Mouse (Mus musculus) cerebellum, postnatal 36 days (tissue): ENCODE results near the gene Gm3045.
A peak's percentile ranks its signal among the peaks of the same experiment; 100 is the strongest.

Experiments used
- DNase-seq, 2 experiments: peaks; one replicate each; pipeline ENCODE4 v3.0.0; 2021 to 2022; ENCODE audit warnings: mixed read lengths in 2 of 2

The Gm3045 gene

DNA sequence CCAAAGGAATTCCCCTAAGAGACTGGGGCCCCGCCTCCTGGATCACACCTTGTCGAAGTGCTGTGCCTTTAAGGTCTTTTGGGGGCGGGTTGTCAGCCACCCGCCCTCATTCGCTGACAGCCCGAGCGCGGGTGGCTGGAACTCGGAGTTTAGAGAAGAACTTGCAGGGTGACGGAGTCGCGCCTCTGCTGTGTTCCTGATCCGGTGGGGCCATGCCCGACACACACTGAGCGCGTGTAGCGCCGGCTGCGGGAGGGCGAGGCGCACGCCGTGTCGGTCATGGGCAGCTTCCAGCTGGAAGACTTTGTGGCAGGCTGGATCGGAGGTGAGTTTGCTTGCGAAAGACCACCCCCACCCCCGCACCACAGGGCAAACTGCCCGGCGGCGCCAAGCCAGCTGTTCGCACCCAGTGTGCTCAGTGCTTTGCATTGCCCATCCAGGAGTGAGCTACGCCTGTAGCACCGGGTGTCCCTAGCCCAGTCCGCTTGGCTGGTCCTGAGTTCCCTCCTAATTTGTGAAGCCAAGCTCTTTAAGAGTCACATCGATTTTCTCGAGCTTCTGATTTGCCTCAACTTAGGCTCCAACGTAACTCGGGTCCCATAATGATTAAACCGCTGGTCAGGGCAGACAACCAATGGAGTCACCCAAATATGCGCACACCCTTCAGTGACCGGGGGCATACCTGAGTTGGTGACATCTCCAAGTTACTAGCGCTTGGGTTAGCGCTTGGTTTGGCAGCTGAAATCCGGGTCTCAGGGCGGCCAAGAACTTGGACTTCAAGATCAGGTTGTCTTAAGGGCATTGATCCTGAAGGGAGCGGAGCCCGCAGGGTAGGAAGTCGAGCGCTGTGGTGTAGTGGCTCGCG is 12.0 kb downstream of the Gm3045 start, which contains the start of gene Slc25a48:
TSS of gene Slc25a48 (plus strand) at position 145 of the 865 bp plus-strand sequence.
- DNase-seq, result no peak

DNA sequence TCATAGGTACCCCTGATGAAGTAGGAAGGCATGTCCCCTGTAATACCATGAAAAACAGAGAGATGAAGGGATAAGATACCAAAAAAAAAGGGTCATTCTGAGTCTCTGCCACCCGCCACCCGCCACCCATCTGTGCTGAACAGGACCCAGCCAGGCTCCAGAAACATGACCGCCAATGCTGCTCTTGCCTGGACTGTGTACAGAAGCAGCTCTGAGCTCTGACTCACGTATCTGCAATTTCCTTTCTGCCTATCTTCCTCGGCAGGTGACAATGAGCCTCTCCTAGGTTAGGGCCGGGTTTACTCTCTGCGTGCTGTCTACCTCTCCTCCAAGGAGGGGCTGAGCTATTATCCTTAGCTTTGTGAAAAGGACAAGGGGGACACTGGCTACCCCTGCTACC is 17.0 kb downstream of the Gm3045 start:
- DNase-seq, result no peak

DNA sequence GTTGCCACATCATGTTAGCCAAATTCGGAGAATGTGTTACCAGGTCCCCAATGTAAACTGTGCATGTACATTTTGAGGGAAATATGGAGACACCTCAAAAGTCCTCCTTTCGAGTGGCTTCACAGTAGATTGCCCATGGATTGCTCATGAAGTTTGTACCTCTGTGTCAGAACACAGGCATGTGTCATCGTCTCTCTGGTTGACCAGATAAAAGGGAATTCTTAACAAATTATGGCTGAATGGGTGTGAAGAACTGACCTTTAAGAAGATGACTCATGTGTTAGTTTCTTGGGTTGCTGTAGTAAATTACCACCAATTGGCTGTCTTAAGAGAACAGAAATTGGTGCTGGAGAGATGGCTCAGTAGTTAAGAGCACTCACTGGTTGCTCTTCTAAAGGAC is 17.7 kb downstream of the Gm3045 start:
- DNase-seq, result no peak

DNA sequence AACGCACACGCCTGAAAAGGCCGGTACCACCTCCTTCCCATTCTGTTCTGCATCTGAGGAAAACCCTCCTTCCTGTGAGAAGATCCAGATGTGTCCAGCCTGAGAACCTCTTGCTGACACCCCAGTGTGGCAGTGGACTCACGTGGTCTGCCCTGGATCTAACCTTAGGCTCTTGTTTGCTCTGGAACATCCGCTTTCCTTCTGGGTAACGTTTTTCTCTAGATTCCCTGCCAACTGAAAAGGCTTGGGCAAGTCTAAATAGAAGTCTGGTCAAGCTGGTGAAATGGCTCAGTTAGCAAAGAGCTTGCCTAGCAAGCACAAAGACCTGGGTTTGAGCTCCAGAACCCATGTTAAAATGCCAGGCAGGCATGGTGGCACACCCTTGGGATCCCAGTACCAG is 18.6 kb downstream of the Gm3045 start:
- no peak for DNase-seq

DNA sequence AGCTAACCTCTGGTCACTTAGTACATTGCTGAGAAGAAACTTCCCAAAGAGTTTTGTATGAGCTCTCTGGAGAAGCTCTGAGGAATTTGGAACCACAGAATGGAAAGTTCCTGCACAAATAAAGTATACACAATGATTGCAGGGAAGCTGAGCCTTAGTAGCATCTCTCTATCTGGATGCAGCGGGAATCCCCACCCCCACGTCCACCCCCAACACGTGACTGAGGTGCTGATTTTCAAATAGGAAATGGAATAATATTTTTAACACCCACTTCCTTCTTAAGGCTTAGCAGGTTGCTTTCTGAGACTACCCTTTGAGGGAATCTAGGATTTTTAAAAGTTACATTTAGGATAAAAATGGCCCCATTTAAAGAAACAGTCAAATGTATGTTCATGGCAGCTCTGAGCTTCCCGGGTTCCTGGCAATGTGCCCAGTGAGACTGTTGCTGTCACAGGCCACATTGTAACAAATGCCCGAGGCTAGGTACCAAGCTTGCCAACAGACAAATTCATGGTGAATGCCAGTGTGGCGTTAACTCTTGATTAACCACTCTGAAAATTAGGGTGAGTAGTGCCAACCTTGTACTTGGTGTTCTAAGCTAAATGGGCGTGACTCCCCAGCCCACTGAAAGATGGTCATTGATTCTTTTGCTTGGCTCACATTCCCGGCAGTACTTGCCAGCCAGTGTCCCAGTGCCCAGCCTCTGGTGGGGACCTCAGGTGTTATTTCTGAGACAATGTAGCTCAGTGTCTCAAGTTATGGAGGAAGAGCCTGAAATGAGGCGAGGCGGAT is 23.0 kb downstream of the Gm3045 start:
- peak; percentile 59 to 62 for DNase-seq

DNA sequence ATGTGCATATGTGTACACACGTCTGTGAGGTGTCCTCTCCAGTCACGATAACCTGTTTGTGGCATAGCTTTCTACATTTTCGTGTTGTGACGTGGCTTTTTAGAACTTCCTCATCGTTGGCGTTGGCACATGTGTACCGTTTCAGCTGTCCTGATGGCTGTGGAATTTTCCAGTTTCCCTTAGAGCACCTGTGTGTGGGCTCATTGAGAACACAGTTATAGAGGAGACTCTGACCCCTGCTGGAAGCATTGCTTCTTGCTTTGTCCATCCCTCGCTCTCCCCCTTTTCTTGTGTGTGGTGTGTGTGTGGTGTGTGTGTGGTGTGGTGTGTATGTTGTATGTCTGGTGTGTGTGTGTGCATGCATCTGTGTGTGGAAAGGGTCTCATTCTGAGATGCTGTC is 23.6 kb downstream of the Gm3045 start:
- no peak for DNase-seq

DNA sequence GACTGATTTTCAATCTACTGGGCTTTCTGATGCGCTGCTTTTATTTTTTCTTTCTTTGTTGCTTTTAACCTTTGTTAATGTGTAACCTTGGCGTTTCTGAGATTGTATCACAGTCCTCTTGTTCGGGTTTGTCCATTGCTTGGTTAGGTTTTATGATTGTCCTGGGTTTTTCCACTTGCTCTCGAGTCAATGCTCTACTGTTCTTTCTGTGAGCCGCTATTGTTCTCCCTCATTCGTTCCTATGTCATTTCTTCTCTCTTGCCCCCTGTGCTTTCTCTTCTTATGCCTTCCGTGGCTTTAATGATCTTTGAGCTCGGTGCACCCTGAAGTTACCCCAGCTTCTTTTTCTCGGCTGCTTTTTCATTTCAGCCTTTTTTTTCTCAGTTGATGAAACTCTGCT is 31.6 kb downstream of the Gm3045 start:
- no peak for DNase-seq

DNA sequence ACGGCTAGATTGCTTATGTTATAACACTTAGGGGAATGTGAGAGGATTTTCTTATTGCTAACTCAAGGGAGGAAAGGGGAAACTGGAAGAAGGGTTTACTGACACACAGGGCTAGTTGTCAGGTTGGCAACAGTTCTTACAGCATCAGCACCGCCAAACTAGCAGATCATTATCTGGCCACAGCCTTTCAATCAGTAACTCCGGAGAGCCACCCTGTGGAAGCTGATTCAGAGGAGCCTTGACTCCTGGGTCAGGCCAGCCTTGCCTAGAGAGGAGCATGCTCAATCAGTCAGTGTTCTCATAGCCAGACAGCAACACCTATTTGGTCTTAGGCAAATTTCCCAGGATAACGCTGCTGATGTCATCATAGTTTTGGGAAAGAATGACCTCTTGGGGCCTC is 35.1 kb downstream of the Gm3045 start:
- DNase-seq, result no peak

DNA sequence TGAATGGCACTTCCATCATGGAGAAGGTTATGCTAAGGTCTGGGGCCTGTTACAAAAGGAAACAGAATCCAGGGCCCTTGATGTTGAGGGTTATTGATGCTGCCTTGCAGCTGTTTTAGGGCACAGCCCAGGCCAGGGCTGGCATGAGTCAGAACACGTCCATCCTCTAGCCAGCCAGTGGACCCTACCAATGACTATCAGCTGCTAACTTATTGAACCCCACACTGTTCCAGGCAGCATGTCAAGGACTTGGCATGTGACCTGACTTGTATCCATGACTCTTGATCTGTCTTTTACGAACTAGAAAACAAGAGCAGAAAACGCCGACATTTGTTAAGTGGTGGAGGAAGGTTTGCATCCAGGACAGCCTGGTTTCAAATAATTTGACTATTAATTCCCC is 36.4 kb downstream of the Gm3045 start:
- DNase-seq, result no peak

DNA sequence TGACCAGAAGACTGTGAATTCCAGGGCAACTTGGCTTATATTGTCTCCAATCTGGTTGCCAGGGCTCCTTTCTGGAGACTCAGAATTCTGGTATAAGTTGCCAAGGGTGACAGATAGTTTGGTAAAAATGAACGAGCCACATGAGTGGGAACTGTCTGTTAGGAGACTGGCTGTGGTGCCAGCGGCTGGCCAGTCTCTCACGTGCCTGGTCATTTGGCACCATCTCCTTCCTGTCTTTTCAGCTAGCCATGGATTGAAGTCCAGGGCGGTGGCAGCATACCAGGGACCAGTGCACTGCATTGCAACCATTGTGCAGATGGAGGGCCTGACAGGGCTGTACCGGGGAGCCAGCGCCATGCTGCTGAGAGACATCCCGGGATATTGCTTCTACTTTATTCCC is 36.9 kb downstream of the Gm3045 start:
- DNase-seq, result no peak

DNA sequence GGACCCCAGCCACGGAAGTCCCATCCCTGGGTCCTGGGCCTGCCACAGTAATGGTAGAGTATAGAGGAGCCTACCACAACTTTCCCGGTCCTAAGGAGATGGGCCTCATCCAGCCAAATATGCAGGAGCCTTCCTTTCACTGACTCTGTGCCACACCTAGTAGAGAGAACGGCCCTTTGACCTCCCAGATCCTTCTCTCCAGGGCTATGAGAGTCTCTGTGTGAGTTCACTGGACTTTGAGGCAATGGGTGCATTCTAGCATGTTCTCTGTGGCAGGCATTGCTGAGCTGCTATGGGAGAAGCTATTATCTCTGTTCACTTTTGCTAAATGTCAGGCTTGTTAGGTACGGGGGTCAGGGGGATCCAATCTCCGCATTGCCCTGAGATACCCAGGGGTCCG is 37.4 kb downstream of the Gm3045 start:
- no peak for DNase-seq

DNA sequence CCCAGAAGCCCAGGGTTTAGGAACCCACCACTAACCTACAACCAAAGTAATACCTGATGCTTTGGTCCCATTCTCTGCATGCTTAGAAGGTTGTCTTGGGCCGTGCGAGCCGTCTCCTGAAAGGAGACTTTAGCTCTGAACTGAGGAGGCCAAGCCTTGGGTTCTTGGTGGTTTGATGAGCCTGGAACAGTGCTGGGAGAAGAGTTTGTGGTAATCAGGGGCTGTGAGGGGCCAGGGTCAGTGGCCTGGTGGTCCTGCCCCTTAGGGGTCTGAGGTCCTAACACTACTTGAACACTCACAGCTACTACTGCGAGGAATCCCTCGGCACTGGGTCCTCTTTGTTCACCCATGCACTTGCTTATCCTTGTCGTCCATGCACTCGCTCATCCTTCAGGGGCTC is 41.4 kb downstream of the Gm3045 start:
- DNase-seq, result no peak

DNA sequence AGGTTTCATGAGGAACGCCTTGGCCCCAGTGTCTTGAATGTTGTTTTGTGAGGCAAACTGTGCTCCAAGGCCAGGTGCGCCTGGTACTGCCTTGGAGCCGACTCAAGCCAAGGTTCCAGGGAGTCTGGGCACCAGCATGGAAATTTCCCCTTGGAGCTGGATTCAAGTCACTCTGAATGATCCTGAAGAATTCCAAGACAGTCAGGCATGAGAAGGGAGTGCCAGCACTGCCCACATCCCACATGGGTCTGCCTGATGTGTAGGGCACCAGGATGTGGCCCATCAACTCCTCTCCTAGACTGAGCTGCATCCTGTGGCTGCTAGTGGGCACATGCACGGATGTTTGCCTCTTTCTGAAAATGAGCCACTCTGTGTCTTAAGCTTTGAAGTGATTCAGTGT is 42.1 kb downstream of the Gm3045 start:
- DNase-seq, result no peak

DNA sequence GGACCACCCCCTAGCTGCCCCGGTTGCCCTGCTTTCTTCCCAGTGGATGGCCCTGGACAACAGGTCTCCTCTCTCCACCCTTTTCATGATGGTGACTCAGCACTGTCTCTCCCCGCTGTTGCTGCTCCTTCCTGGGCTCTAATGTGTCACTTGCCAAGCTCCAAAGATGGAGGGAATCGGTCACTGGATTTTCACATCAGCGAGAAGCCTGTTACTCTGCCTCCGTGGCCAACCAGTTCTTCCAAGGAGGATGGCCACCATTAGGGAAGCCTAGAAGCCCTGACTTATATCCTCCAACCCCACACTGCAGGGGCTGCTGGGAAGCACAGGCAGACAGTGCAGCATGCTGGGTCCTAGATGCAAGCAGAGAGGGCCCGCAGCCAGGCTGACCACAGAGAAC is 44.8 kb downstream of the Gm3045 start:
- DNase-seq, result no peak

DNA sequence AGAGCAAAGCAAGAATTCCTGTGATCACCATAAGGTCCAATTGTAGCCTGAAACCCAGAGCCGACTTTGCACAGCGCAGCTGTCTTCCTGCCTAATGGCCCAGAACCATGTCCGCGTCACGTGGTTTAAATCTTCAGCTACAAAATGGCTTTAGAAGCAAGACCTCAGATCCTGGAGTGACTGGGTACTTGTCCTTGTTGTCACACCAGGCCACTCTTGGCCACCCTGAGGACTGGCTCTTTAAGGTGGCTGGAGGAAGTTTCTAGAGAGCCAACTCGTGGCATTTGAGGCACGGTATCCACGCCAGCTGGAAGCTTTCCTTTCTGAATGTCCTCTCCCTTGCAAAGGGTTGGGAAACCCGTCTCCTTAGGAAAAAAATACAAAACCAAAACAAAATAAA is 45.6 kb downstream of the Gm3045 start:
- DNase-seq, result peak in 1 of 2 experiments; percentile 13

DNA sequence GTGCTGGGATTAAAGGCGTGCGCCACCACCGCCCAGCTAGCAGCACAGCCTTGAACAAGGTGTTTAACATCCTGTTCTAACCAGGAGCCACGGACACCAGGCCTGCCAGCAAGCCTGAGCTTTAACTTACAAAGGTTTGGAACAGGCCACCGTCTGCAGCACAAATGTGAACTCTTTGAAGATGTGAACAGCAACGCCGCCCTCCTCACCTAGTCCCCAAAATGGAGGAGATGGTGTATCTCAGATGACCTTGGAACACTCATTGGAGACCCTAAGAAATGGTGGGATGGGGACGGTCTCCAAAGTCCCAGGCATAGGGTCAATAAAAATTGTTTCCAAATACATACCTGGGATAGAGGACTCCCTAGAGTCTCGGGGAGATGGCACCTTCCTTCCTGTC is 46.3 kb downstream of the Gm3045 start:
- DNase-seq, result no peak

DNA sequence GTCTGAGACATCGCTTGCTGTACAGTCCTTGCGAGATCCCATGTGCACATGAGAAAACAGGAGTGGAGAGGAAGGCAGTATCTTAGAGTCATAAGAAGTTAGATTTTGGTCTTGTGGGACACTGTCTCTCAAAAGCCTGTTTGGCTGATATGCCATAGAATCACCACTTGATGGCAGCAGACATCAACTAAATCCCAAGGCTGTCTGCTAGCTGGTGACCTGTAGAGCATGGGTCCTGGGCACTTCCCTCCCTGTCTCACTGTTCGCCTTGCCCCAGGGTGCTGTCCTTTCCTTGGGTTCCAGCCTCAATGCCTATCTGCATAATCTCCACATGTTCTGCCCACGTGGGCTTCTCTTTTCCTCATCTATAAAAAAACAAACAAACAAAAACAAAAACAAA is 49.0 kb downstream of the Gm3045 start:
- peak; percentile 36 to 50 for DNase-seq

DNA sequence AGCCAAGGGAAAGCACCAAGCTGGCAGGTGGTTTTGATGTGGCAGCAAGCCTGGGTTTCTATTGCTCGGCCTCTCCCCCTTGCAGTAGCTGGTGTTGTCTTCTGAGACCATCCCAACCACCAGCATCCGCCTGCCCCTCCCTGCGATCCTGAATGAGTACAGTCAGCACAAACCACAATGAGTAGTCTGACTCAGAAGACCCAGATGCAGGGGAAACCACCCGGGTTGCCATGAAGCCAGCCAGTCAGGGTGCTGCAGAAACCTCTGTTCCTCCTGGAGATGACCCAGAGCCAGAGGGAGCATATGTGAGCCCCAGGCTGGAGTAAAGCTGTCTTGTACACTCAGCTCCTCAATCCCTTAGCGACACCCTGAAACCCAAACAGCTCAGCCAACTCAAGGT is 50.4 kb downstream of the Gm3045 start:
- no peak for DNase-seq

DNA sequence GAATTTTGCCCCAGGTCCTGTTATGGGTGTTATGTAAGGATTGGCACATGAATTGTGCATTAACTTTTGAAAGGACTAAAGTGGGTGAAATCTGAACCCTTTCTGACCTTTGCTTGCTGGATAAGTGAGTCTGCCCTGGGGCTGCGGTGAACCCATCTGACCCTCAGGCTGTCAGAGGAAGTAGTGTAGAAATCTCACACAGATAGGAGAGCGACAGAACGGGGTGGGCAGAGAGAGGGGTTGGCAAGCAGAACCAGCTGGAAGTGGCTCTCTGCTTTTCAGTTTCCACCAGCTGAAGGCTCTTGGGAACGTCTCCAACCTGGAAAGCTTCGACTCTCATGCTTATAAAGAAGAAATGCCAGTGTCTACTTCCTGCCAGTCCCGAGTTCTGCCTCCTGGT is 50.9 kb downstream of the Gm3045 start:
- no peak for DNase-seq

DNA sequence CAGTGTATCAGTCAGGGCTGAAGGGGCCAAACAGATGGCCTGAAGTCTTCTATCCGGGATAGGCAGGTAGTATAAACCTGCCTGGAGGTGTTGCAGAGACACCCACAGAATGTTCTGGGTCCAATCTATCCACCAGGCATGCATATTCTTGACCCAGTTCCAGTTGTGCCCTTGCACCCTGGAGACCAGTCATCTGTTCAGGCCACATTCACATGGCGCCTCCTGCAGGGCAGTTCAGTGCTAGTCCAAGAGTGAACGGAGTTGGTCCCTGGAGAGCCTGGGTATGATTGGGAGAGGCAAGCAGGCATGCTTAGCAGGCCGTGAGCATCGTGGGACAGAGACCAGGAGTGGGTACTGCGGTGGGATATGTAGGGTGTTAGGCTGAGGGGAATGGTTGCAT is 51.6 kb downstream of the Gm3045 start:
- no peak for DNase-seq

DNA sequence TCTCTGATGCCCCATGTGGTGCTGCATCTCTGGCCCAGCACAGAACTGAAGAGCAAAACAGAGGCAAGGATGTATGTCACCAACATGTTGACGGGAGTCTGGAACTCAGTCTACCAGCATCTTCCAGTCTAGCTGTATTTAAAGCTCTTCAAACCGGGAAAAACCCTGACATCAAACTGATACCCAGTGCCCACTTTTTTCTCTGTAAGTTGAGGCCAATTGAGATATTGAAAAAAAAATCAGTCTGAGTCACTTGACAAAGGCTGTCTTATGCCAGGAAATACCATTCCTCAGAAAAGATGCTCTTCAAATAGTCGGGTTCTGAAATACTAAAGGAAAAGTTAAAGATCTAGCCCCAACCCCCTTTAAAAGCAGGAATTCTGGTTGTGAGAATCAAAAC is 55.8 kb downstream of the Gm3045 start, which contains the start of gene Il9:
TSS of gene Il9 (minus strand) at position 101 of the 400 bp plus-strand sequence.
- DNase-seq, result no peak
